Mouse (Mus musculus): ENCODE measurements around the gene Arl16.
A peak's percentile ranks its signal among the peaks of the same experiment; 100 is the strongest.

Gene Arl16

DNA sequence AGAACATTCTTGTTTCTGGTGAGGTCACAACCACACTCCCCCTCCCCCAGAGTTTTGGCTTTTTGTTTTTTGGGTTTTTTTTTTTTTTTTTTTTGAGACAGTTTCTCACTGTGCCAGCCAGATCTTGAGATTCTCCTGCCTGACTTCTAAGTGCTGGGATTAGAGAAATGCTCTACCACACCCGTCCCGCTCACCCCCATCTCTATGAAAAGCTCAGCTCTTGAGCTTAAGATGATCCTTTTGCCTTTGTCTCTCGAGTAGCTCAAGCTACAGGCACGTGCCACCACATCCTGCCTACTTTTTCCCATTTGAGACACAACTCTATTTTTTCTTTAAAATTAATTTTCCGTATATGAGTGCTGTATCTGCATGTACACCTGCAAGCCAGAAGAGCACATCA, 3.0 kb downstream of the Arl16 start:
- peaks cover 43% of the 10 kb centered on the region for H3K4me1 ChIP-seq (replicated peaks; ENCODE audit: low read depth, low read length)
- no peak overlapping the region for H3K4me3 ChIP-seq (replicated peaks; ENCODE audit: low read length)
- TF ChIP-seq NANOG (IDR thresholded peaks at IDR 0.05; ENCODE audit: borderline replicate concordance, low read length) (no peak), CTCF (conservative IDR thresholded peaks at IDR 0.05; ENCODE audit: low read length) (no peak), POU5F1 (IDR thresholded peaks at IDR 0.05; ENCODE audit: borderline replicate concordance, low read length) (no peak)
- H3K36me3 ChIP-seq (ENCODE audit: insufficient read depth, low read length), result peaks cover 76% of the 10 kb centered on the region
- no peaks in the 10 kb centered on the region for H3K27me3 ChIP-seq (ENCODE audit: insufficient read depth, low read length)
- no peaks in the 10 kb centered on the region for H3K9me3 ChIP-seq (ENCODE audit: low read length)

DNA sequence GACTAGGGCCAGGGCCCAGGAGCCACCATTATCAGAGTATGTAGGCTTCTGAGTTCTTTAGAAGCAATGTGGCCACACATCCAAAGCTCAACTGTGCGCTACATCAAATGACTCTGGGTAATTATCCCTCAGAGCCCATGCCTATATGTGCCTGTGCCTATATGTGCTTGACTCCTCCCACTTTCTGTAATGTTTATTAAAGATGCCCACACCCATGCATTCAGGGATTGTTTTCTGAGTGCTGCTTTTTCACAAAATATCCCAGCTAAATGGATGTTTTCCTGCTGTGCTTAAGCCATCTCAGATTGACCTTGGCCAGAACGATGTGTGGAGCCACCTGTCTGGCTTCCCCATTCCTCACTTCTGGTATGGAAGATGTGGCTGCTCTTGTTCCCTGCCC, 3.9 kb downstream of the Arl16 start:
- Histone ChIP-seq H3K36me3 (ENCODE audit: insufficient read depth, low read length) (peaks cover 72% of the 10 kb centered on the region), H3K4me3 (replicated peaks; ENCODE audit: low read length) (no peak overlapping the region), H3K9me3 (ENCODE audit: low read length) (no peaks in the 10 kb centered on the region), H3K27me3 (ENCODE audit: insufficient read depth, low read length) (no peaks in the 10 kb centered on the region), H3K4me1 (replicated peaks; ENCODE audit: low read depth, low read length) (peaks cover 50% of the 10 kb centered on the region)
- TF ChIP-seq CTCF (conservative IDR thresholded peaks at IDR 0.05; ENCODE audit: low read length) (no peak), NANOG (IDR thresholded peaks at IDR 0.05; ENCODE audit: borderline replicate concordance, low read length) (no peak), POU5F1 (IDR thresholded peaks at IDR 0.05; ENCODE audit: borderline replicate concordance, low read length) (no peak)

DNA sequence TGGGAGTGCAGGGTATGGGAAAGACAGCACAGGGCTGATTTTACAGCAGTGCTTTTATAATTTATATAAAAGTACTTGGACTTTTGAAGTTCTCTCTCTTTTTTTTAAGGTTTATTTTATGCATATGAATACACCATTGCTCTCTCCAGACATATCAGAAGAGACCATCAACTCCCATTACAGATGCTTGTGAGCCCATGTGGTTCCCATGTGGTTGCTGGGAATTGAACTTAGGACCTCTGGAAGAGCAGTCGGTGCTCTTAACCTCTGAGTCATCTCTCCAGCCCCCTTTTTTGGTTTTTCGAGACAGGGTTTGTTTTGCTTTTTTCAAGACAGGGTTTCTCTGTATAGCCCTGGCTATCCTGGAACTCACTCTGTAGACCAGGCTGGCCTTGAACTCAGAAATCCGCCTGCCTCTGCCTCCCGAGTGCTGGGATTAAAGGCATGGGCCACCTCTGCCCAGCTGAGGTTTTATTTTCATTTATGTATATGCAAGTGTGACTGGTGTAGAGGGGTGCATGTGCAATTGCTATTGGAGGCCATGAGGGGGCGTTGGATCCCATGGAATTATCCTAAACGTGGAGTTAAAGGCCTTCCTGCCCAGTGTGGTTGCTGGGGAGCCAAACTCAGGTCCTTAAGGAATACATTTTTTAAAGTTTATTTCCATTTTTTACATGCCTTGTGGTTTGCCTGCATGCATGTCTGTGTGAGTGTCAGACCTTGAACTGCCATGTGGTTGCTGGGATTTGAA, 8.4 kb downstream of the Arl16 start:
- TF ChIP-seq CTCF (conservative IDR thresholded peaks at IDR 0.05; ENCODE audit: low read length), result peak; percentile 66
- TF ChIP-seq POU5F1 (IDR thresholded peaks at IDR 0.05; ENCODE audit: borderline replicate concordance, low read length), result no peak
- H3K9me3 ChIP-seq (ENCODE audit: low read length), result no peaks in the 10 kb centered on the region
- H3K4me1 ChIP-seq (replicated peaks; ENCODE audit: low read depth, low read length), result peaks cover 44% of the 10 kb centered on the region
- H3K36me3 ChIP-seq (ENCODE audit: insufficient read depth, low read length), result peaks cover 56% of the 10 kb centered on the region
- peak overlapping the region; percentile 92 for H3K4me3 ChIP-seq (replicated peaks; ENCODE audit: low read length)
- 0 out of 2 replicates have a peak, but pooled peaks cover 4% of the 10 kb centered on the region for H3K27me3 ChIP-seq (ENCODE audit: insufficient read depth, low read length)

DNA sequence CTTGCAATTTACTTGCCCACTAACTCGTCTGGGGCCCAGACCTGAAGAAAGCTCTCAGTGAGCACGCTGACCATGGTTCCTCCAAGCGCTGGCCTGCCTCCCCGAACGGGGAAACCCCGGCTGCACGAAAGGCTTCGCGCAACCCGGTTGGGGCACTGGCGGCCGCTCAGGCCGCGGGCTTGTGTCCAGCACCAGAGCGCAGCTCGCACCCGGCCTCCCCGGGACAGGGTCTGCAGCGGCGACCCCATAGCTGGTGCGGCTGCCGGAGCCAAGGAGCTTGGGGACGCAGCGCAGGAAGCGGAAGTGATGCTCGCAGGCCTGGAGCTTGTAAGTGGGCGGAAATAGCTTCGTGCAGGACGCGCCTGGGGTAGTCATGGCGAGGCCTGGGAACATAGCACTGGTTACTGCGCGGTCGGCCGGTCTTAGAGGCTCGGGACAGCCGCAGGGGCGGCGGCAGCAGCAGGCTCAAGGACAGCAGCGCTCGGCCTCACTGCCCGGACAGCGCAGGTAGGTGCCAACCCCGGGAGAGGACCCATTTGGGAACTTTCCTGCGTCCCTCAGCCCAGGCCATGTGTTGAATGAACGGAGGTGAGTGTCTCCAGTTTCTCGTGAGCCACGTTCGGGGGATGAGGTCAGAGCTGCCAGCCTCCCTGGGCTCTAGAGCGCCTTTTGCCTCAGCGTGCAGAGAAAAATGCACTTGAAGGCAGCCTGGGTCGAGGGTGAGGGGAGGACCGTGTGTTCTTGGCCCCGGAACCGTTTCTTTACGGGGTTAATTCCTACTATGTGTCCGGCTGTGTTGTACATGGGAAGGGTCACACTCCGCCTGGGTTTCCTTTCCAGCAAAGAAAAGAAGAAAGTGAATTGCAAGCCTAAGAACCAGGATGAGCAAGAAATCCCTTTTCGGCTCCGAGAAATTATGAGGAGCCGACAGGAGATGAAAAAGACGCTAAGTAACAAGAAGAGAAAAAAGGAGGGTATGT, 9.3 kb downstream of the Arl16 start, which contains the start of the genes Oxld1 and Ccdc137:
TSS of gene Oxld1 (minus strand) at position 297 of the 980 bp plus-strand sequence.
TSS of gene Ccdc137 (plus strand) at position 344 of the 980 bp plus-strand sequence.
- no peak for TF ChIP-seq CTCF (conservative IDR thresholded peaks at IDR 0.05; ENCODE audit: low read length)
- TF ChIP-seq POU5F1 (IDR thresholded peaks at IDR 0.05; ENCODE audit: borderline replicate concordance, low read length), result no peak
- TF ChIP-seq NANOG (IDR thresholded peaks at IDR 0.05; ENCODE audit: borderline replicate concordance, low read length), result no peak
- peaks cover 6% of the 10 kb centered on the region; the same call in 1 of the 2 replicates for H3K27me3 ChIP-seq (ENCODE audit: insufficient read depth, low read length)
- peak within 1 kb of the TSS; percentile 92 for H3K4me3 ChIP-seq (replicated peaks; ENCODE audit: low read length)

DNA sequence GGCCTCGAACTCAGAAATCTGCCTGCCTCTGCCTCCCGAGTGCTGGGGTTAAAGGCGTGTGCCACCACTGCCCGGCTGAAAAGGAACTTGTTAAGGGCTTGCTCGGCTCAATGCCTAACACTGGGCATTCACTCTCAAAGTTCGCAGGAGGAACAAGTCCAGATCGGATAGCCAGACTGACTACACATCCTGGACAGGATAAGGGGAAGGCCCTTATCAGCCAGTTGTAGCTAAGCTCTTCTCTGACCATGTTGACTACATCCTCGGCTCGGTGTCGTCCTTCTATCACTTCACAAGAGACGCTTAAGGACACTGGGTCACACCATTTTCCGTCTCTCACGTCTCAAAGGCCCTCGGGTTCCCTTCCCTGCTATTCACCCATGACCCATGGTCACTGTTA, 10.0 kb downstream of the Arl16 start:
- H3K27me3 ChIP-seq (ENCODE audit: insufficient read depth, low read length), result peaks cover 9% of the 10 kb centered on the region; the same call in 1 of the 2 replicates
- H3K4me1 ChIP-seq (replicated peaks; ENCODE audit: low read depth, low read length), result peaks cover 43% of the 10 kb centered on the region
- H3K36me3 ChIP-seq (ENCODE audit: insufficient read depth, low read length), result peaks cover 39% of the 10 kb centered on the region
- TF ChIP-seq CTCF (conservative IDR thresholded peaks at IDR 0.05; ENCODE audit: low read length), result no peak
- TF ChIP-seq NANOG (IDR thresholded peaks at IDR 0.05; ENCODE audit: borderline replicate concordance, low read length), result no peak
- TF ChIP-seq POU5F1 (IDR thresholded peaks at IDR 0.05; ENCODE audit: borderline replicate concordance, low read length), result no peak
- peak overlapping the region; percentile 92 for H3K4me3 ChIP-seq (replicated peaks; ENCODE audit: low read length)
- peaks cover 14% of the 10 kb centered on the region for H3K9me3 ChIP-seq (ENCODE audit: low read length)

More for the DNA sequence above, 9.3 kb downstream of the Arl16 start, which contains the start of the genes Oxld1 and Ccdc137:
- H3K9me3 ChIP-seq (ENCODE audit: low read length), result peaks cover 7% of the 10 kb centered on the region
- H3K4me1 ChIP-seq (replicated peaks; ENCODE audit: low read depth, low read length), result peaks cover 44% of the 10 kb centered on the region
- H3K36me3 ChIP-seq (ENCODE audit: insufficient read depth, low read length), result peaks cover 46% of the 10 kb centered on the region

DNA sequence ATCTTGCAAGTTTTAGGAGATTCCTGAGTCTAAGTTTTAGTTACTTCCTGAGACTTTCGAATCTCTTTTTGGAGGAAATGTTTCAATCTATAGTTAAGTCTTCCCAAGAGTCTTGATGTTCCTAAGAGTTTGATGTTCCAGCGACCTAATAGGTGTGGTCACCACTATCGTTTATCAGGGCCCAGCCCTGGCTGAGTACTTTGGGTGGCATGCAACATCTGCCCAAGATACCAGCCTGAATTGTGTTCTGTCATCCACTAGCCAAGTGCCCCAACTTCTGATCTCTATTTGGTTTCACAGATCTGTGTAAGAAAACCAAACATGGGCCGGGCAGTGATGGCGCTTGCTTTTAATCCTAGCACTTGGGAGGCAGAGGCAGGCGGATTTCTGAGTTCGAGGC, 12.0 kb downstream of the Arl16 start:
- H3K9me3 ChIP-seq (ENCODE audit: low read length), result peaks cover 14% of the 10 kb centered on the region

DNA sequence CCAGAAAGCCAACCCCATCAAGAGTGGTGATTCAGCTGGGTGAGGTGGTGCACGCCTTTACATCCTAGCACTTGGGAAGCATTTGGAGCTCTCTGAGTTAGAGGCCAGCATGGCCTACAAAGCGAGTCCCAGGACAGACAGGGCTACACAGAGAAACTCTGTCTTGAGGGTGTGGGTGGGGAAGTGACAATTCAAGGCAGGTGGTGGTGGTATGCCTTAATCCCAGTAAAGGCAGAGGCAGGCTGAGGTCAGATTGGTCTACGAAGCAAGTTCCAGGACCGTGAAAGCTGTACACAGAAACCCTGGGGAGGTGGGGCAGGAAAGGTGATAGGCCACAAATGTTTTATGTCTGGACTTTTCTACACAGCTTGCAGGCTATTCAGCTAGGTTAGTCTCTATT, 12.4 kb downstream of the Arl16 start:
- peaks cover 9% of the 10 kb centered on the region; the same call in 1 of the 2 replicates for H3K27me3 ChIP-seq (ENCODE audit: insufficient read depth, low read length)
- peaks cover 14% of the 10 kb centered on the region for H3K9me3 ChIP-seq (ENCODE audit: low read length)
- no peak for TF ChIP-seq CTCF (conservative IDR thresholded peaks at IDR 0.05; ENCODE audit: low read length)
- TF ChIP-seq NANOG (IDR thresholded peaks at IDR 0.05; ENCODE audit: borderline replicate concordance, low read length), result no peak
- TF ChIP-seq POU5F1 (IDR thresholded peaks at IDR 0.05; ENCODE audit: borderline replicate concordance, low read length), result no peak
- peaks cover 31% of the 10 kb centered on the region for H3K4me1 ChIP-seq (replicated peaks; ENCODE audit: low read depth, low read length)
- no peak overlapping the region for H3K4me3 ChIP-seq (replicated peaks; ENCODE audit: low read length)
- peaks cover 16% of the 10 kb centered on the region for H3K36me3 ChIP-seq (ENCODE audit: insufficient read depth, low read length)

More for the DNA sequence above, 12.0 kb downstream of the Arl16 start:
- Histone ChIP-seq H3K4me1 (replicated peaks; ENCODE audit: low read depth, low read length) (peaks cover 32% of the 10 kb centered on the region), H3K36me3 (ENCODE audit: insufficient read depth, low read length) (peaks cover 20% of the 10 kb centered on the region), H3K4me3 (replicated peaks; ENCODE audit: low read length) (no peak overlapping the region), H3K27me3 (ENCODE audit: insufficient read depth, low read length) (peaks cover 9% of the 10 kb centered on the region; the same call in 1 of the 2 replicates)
- no peak for TF ChIP-seq NANOG (IDR thresholded peaks at IDR 0.05; ENCODE audit: borderline replicate concordance, low read length)
- TF ChIP-seq POU5F1 (IDR thresholded peaks at IDR 0.05; ENCODE audit: borderline replicate concordance, low read length), result no peak
- no peak for TF ChIP-seq CTCF (conservative IDR thresholded peaks at IDR 0.05; ENCODE audit: low read length)

DNA sequence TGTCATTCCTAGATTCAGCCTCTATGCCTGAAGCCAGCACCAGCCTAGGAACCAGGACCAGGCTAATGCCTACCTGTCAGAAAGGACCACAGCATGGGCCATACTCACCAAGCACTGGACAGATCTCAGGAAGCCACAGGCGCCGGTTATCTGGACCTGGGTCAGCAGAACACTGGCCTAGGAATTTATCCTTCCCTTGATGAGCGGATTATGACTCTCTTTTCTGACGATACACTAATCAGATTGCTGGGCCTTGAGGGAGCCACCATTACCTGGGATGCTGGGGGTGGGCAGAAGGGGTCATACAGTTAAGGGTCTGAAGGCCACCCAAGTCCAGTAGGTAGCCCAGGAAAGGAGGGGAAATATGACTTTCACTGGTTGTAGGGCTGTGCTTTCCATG, 14.1 kb downstream of the Arl16 start, which contains the start of gene Pde6g:
TSS of gene Pde6g (minus strand) at position 195 of the 400 bp plus-strand sequence.
- Histone ChIP-seq H3K4me1 (replicated peaks; ENCODE audit: low read depth, low read length) (peaks cover 18% of the 10 kb centered on the region), H3K4me3 (replicated peaks; ENCODE audit: low read length) (no peak within 1 kb of the TSS), H3K27me3 (ENCODE audit: insufficient read depth, low read length) (peaks cover 9% of the 10 kb centered on the region; the same call in 1 of the 2 replicates), H3K9me3 (ENCODE audit: low read length) (peaks cover 14% of the 10 kb centered on the region), H3K36me3 (ENCODE audit: insufficient read depth, low read length) (peaks cover 8% of the 10 kb centered on the region)
- TF ChIP-seq NANOG (IDR thresholded peaks at IDR 0.05; ENCODE audit: borderline replicate concordance, low read length), result no peak
- TF ChIP-seq CTCF (conservative IDR thresholded peaks at IDR 0.05; ENCODE audit: low read length), result no peak
- TF ChIP-seq POU5F1 (IDR thresholded peaks at IDR 0.05; ENCODE audit: borderline replicate concordance, low read length), result no peak
